Mouse (Mus musculus): ENCODE data around the gene Maz. TPM values are rescaled to one million over a fixed set of nuclear protein-coding genes. Genes with fewer than 3 reads are reported as not detected.

Gene Maz
- polyA plus RNA-seq, 1 experiment: 1,081 TPM

DNA sequence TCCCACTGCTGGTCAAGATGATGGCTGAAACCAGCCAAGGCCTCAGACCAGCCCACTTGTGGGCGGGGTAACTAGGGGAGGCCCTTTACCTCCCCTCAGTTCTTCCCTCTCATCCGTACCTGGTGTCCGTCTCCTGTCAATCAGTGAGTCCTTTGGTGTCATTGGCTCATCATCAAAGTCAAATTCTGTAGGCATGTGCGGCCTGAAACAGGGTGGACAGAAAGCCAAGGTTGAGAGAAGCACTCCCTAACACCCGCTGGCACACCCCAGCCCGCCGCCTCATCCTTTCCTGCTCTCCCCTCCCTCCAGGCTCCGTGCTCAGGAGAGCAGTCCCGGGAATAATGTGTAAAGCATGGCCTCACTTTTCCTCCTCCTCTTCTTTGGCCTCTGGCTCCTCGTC, 10.8 kb downstream of the Maz start:
- no peak for TF ChIP-seq GATA1 (IDR thresholded peaks at IDR 0.05; ENCODE audit: low read length)

- TF ChIP-seq GATA1 (IDR thresholded peaks at IDR 0.05; ENCODE audit: low read length): no peak
Measured at GRCm38 (mm10) chr7:127014993-127015392, 11.8 kb downstream of the Maz start.

DNA sequence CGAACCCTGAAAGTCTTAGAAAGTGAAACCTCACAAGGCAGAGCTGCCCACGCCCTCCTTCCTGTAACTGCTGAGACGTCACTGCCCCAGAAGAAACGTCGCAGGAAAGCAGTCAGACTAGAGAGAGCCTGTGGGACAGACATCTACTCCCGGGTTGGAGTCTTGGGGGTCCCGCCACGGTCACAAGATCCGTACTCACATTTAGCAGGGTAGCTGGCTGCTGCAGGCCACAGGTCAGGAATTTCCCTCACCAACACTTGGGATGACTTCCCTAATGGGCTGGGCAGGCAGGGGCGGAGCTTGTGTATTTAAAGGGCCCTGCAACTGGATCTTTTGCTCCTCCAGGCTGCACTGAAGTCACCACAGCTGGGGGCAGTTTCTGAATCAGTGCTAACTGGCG, 12.5 kb downstream of the Maz start, which contains the start of gene Mvp:
Gene Mvp, minus strand, starts transcription at position 302 of the 400 bp plus-strand sequence.
- no peak for TF ChIP-seq GATA1 (IDR thresholded peaks at IDR 0.05; ENCODE audit: low read length)

DNA sequence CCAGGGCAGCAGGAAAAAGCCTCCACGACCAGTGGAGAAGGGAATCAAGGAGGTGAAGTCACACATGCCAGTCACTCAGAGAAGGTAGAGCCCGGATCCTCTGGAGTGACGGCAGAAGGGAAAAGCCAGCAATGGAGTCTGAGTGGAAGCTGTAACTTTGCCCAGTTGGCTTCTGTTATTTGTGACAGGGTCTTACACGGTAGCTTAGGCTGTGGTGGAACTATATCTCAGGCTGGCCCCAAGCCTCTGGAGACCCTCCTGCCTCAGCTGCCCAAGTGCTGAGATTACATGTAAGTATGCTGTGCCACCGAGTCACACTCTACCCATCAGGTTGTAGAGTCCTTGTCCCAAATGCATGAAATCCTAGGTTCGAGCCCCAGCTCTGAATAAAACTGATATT, 13.5 kb downstream of the Maz start:
- TF ChIP-seq GATA1 (IDR thresholded peaks at IDR 0.05; ENCODE audit: low read length): no peak

GRCm38 (mm10) chr7:127012845-127013244, 14.0 kb downstream of the Maz start:
- TF ChIP-seq GATA1 (IDR thresholded peaks at IDR 0.05; ENCODE audit: low read length): no peak

GRCm38 (mm10) chr7:127012374-127012773, 14.5 kb downstream of the Maz start:
- TF ChIP-seq GATA1 (IDR thresholded peaks at IDR 0.05; ENCODE audit: low read length): no peak

DNA sequence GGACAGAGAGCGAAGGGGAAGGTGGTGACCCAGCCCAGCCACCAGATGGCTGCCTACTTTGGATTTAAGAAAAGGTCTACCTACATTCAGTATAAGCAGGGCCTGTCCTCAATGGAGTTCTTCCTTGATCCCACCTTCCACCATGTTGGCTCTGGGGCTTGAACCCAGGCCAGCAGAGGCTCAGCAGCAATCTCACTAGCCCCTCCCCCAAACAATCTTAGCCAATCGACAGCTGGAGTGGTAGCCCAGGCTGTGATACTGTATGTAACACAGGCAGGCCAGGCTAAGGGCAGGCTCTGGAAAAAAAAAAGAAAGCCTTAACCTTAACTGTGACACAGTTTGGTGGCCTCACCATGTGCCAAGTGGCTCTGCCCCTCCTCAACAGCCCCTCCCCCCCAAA, 15.1 kb downstream of the Maz start:
- no peak for TF ChIP-seq GATA1 (IDR thresholded peaks at IDR 0.05; ENCODE audit: low read length)

DNA sequence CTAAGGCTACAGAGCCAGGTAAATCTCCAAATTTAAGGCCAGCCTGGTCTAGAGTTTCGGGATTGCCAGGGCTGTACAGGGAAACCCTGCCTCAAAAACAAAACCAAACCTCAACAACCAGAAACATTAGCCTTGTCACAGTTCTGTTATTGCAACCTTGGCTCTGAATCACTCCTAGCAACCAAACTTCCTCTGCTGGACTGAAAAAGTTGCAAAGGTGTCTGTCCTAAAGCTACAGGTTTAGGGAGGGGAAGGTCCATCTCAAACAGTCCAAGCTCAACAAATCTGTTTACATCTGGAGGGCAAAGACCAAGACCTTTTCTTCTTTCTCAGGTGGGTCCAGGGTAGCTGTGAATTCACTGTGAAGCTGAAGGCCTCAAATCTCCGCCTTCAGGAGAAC, 15.8 kb downstream of the Maz start:
- no peak for TF ChIP-seq GATA1 (IDR thresholded peaks at IDR 0.05; ENCODE audit: low read length)

GRCm38 (mm10) chr7:127009307-127010085, 17.3 kb downstream of the Maz start:
- no peak for TF ChIP-seq GATA1 (IDR thresholded peaks at IDR 0.05; ENCODE audit: low read length)

GRCm38 (mm10) chr7:127008239-127009019, 18.4 kb downstream of the Maz start:
- TF ChIP-seq GATA1 (IDR thresholded peaks at IDR 0.05; ENCODE audit: low read length): no peak

GRCm38 (mm10) chr7:127007313-127008024, 19.4 kb downstream of the Maz start:
- TF ChIP-seq GATA1 (IDR thresholded peaks at IDR 0.05; ENCODE audit: low read length): no peak

GRCm38 (mm10) chr7:127004122-127004875, 22.5 kb downstream of the Maz start:
- no peak for TF ChIP-seq GATA1 (IDR thresholded peaks at IDR 0.05; ENCODE audit: low read length)

- no peak for TF ChIP-seq GATA1 (IDR thresholded peaks at IDR 0.05; ENCODE audit: low read length)
Measured at GRCm38 (mm10) chr7:127003620-127004019, 23.2 kb downstream of the Maz start.

DNA sequence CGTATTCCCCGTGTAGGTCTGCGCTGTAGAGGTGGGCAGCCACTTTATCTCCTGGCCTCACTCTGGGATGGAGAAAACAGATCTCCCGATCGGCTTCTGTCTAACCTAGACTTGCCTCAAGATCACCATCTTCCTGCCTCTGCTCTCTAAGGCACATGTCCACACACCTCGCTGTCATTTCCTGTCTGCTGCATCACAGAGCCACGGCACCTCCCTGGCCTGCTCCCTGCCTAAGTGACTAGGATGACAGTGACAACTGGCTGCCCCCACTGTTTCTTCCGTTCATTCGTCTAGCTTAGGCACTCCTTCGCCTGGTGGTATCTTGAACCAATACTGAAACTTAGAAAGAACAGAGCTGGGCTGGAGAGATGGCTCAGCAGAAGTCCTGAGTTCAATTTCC, 27.3 kb downstream of the Maz start:
- TF ChIP-seq GATA1 (IDR thresholded peaks at IDR 0.05; ENCODE audit: low read length): no peak

GRCm38 (mm10) chr7:126996449-126996848, 30.4 kb downstream of the Maz start:
- no peak for TF ChIP-seq GATA1 (IDR thresholded peaks at IDR 0.05; ENCODE audit: low read length)

All from G1E-ER4 (cell line).